Mouse (Mus musculus) forebrain, embryonic 11.5 days (tissue): ENCODE data around the gene Noc3l. TPM values are rescaled to one million over a fixed set of nuclear protein-coding genes. Genes with fewer than 3 reads are reported as not detected.

Source experiments
- ATAC-seq: fragments of 200-750 bp; cut with Nextera tagmentation; replicated peaks from 2 replicates; pipeline ENCODE4 v1.8.0; 2017; ENCODE audit warnings: moderate TSS enrichment; ENCODE audit not compliant: low FRiP score
- DNase-seq: peaks from one replicate; pipeline ENCODE4 v3.0.0-alpha.2; 2017; ENCODE audit warnings: low spot score
- H3K27ac ChIP-seq: fragments of 300-500 bp; sonication (generic); 2 replicates; pipeline ENCODE4 v1.5.1; 2014; ENCODE audit warnings: low read depth, low read length
- H3K27me3 ChIP-seq: fragments of 300-500 bp; sonication (generic); 2 replicates; pipeline ENCODE4 v1.6.1; 2014; ENCODE audit warnings: mild to moderate bottlenecking, low read length, mixed read lengths; ENCODE audit not compliant: control insufficient read depth, insufficient read depth
- H3K36me3 ChIP-seq: fragments of 300-500 bp; sonication (generic); 2 replicates; pipeline ENCODE4 v1.6.1; 2014; ENCODE audit warnings: mild to moderate bottlenecking, low read length, moderate library complexity, mixed read lengths; ENCODE audit not compliant: control insufficient read depth, insufficient read depth
- H3K4me1 ChIP-seq: fragments of 300-500 bp; sonication (generic); replicated peaks from 2 replicates; pipeline ENCODE4 v1.6.1; 2014; ENCODE audit warnings: low read length, mixed read lengths; ENCODE audit not compliant: control insufficient read depth, insufficient read depth
- H3K4me2 ChIP-seq: fragments of 300-500 bp; sonication (generic); 2 replicates; pipeline ENCODE4 v1.6.1; 2014; ENCODE audit warnings: low read depth, mild to moderate bottlenecking, low read length, moderate library complexity, mixed read lengths; ENCODE audit not compliant: severe bottlenecking
- H3K4me3 ChIP-seq: fragments of 300-500 bp; sonication (generic); 2 replicates; pipeline ENCODE4 v1.5.1; 2014; ENCODE audit warnings: low read depth, low read length
- H3K9ac ChIP-seq: fragments of 300-500 bp; sonication (generic); 2 replicates; pipeline ENCODE4 v1.6.1; 2014; ENCODE audit warnings: low read length
- H3K9me3 ChIP-seq: fragments of 300-500 bp; sonication (generic); 2 replicates; pipeline ENCODE4 v1.6.1; 2016; ENCODE audit warnings: low read length, mixed read lengths; ENCODE audit not compliant: control insufficient read depth
- WGBS: fragments of 180-500 bp; shearing (Covaris S2); extraction: QIAGEN DNeasy Blood & Tissue Kit; methylation state at CpG from one replicate; pipeline ENCODE4 v1.1.7; 2014; 5-methylcytosine and 5-hydroxymethylcytosine counted together
- polyA plus RNA-seq: library from polyadenylated mRNA; unstranded; fragments of >200 nt; fragmentation: Nextera tagmentation; extraction: Ambion mirVana; gene quantifications from 2 replicates; pipeline ENCODE4 v1.2.1, GENCODE M21; 2014

The Noc3l gene
- polyA plus RNA-seq, 1 experiment from 2014 or later, result 13.5 TPM

GRCm38 (mm10) chr19:38833224-38833623 lies 14.2 kb upstream of the Noc3l start:
- Histone ChIP-seq H3K9me3 (no peaks in the 10 kb centered on the region), H3K27me3 (no peaks in the 10 kb centered on the region), H3K4me1 (no peaks in the 10 kb centered on the region), H3K9ac (no peak overlapping the region), H3K4me3 (no peak overlapping the region), H3K4me2 (no peak overlapping the region), H3K36me3 (no peaks in the 10 kb centered on the region), H3K27ac (no peak overlapping the region)
- ATAC-seq, result no peak
- WGBS, result 73% methylated on average over 1 of the region's 1 CpGs
- no peak for DNase-seq

DNA sequence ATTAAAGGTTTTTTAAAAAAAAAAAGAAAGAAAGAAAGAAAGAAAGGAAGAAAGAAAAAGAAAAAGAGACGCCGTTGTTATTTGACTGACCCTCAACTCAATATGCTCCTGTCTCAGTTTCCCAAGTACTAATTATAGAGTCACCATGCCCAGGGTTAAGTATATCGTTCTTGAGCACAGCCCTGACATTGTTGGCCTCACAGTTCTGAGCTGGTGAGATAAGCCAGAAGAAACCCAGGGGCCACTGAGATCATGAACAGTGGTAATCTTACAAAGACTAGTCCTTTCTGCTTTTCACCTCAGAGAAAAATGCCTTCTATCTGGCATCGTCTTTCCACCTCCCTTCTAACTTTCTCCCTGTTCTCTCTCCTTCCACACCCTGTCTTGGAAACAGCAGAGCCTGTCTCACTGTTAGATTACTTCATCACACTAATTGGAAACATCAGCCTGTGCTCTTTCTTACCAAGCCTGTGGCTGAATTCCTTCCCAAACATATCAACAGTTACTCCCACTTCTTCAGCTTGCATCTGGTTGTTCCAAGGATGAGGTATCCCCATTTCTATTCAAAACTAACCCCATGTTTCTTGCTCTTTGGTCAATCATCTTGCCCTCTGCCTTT lies 1.3 kb upstream of the Noc3l start:
- H3K4me1 ChIP-seq, result no peaks in the 10 kb centered on the region

GRCm38 (mm10) chr19:38819427-38819802 lies 378 bp upstream of the Noc3l start:
- Histone ChIP-seq H3K4me1 (no peaks in the 10 kb centered on the region), H3K4me3 (peak overlapping the region; percentile 78), H3K9ac (peak overlapping the region; percentile 78), H3K27ac (peak overlapping the region; percentile 48; the same call in 1 of the 2 replicates), H3K4me2 (peak overlapping the region; percentile 87), H3K9me3 (no peaks in the 10 kb centered on the region), H3K36me3 (no peaks in the 10 kb centered on the region), H3K27me3 (no peaks in the 10 kb centered on the region)
- ATAC-seq, result peak; percentile 74
- WGBS, result 15% methylated on average over 16 of the region's 16 CpGs
- DNase-seq, result no peak

More for the DNA sequence above, 1.3 kb upstream of the Noc3l start:
- no peak for ATAC-seq
- Histone ChIP-seq H3K9me3 (no peaks in the 10 kb centered on the region), H3K27me3 (no peaks in the 10 kb centered on the region), H3K4me2 (no peak overlapping the region), H3K36me3 (no peaks in the 10 kb centered on the region), H3K27ac (no peak overlapping the region), H3K9ac (no peak overlapping the region), H3K4me3 (no peak overlapping the region)
- 91% methylated on average over 4 of the region's 4 CpGs for WGBS
- DNase-seq, result no peak

DNA sequence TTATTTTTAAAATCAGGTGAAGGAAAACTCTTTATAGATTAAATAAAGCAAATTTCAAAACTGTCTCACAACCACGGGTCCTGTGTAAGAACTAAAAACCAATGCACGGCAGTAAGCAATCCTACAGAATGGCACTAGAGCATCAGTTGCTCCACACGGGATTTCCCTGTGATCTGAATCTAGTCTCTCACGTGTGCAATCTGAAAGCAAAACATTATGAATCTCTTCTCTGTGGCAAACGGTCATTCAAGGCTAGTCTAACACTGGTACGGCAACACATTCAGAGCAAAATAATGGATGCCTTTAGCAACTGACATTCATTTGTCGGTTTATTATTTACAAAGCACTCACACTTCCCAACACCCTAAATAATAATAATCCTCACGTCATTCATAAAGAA lies 846 bp downstream of the Noc3l start:
- no peak overlapping the region for H3K27ac ChIP-seq
- H3K4me1 ChIP-seq, result no peaks in the 10 kb centered on the region
- ATAC-seq (no peak), DNase-seq (no peak)
- peak overlapping the region; percentile 78 for H3K4me3 ChIP-seq
- peaks cover under 1% of the 10 kb centered on the region; the same call in 1 of the 2 replicates for H3K36me3 ChIP-seq
- peak overlapping the region; percentile 78 for H3K9ac ChIP-seq
- no peaks in the 10 kb centered on the region for H3K9me3 ChIP-seq
- H3K4me2 ChIP-seq, result peak overlapping the region; percentile 87
- WGBS, result 52% methylated on average over 8 of the region's 8 CpGs
- no peaks in the 10 kb centered on the region for H3K27me3 ChIP-seq

DNA sequence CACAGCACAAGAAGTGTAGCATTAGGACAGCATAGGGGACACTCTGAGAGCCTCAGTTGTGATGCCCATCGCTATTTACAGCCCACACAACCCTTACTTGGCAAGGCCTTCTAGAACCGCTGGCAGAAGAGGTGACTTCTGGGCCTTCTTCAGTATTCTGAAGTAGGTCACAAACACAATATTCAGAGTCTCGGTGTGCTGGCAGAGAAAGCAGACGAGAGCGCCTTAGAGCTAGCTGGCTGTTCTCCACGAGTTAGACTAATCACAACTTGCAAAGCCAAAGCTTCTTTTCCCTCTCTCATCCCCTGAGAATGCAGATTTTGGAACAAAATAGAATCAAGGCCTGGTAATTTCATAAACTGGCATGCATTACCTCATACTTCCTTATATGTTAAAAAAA lies 20.2 kb downstream of the Noc3l start:
- no peak overlapping the region for H3K4me2 ChIP-seq
- H3K27me3 ChIP-seq, result no peaks in the 10 kb centered on the region
- H3K4me1 ChIP-seq, result no peaks in the 10 kb centered on the region
- H3K9ac ChIP-seq, result no peak overlapping the region
- no peak for ATAC-seq
- H3K36me3 ChIP-seq, result no peaks in the 10 kb centered on the region; the same call in 1 of the 2 replicates
- H3K9me3 ChIP-seq, result no peaks in the 10 kb centered on the region
- WGBS, result 96% methylated on average over 6 of the region's 6 CpGs
- no peak overlapping the region for H3K27ac ChIP-seq
- H3K4me3 ChIP-seq, result no peak overlapping the region
- DNase-seq, result no peak

- Histone ChIP-seq H3K4me3 (no peak overlapping the region), H3K9me3 (no peaks in the 10 kb centered on the region), H3K27ac (no peak overlapping the region), H3K4me1 (no peaks in the 10 kb centered on the region), H3K36me3 (no peaks in the 10 kb centered on the region; the same call in 1 of the 2 replicates), H3K4me2 (no peak overlapping the region), H3K9ac (no peak overlapping the region), H3K27me3 (no peaks in the 10 kb centered on the region)
- 90% methylated on average over 1 of the region's 1 CpGs for WGBS
- no peak for DNase-seq
- no peak for ATAC-seq
These were observed 20.7 kb downstream of the Noc3l start for GRCm38 (mm10) chr19:38798291-38798690.

GRCm38 (mm10) chr19:38796546-38796945 lies 22.5 kb downstream of the Noc3l start:
- H3K4me2 ChIP-seq, result no peak overlapping the region
- ATAC-seq (no peak), DNase-seq (no peak)
- H3K27ac ChIP-seq, result no peak overlapping the region
- no peaks in the 10 kb centered on the region for H3K27me3 ChIP-seq
- H3K9me3 ChIP-seq, result no peaks in the 10 kb centered on the region
- H3K9ac ChIP-seq, result no peak overlapping the region
- H3K4me1 ChIP-seq, result no peaks in the 10 kb centered on the region
- H3K4me3 ChIP-seq, result no peak overlapping the region
- peaks cover 3% of the 10 kb centered on the region for H3K36me3 ChIP-seq
- 88% methylated on average over 5 of the region's 5 CpGs for WGBS

GRCm38 (mm10) chr19:38793563-38794045 lies 25.4 kb downstream of the Noc3l start:
- ATAC-seq (no peak), DNase-seq (no peak)
- no peak overlapping the region for H3K4me3 ChIP-seq
- no peaks in the 10 kb centered on the region for H3K9me3 ChIP-seq
- 95% methylated on average over 7 of the region's 7 CpGs for WGBS
- H3K36me3 ChIP-seq, result peaks cover 3% of the 10 kb centered on the region
- H3K27me3 ChIP-seq, result no peaks in the 10 kb centered on the region
- no peak overlapping the region for H3K27ac ChIP-seq
- H3K9ac ChIP-seq, result no peak overlapping the region
- H3K4me2 ChIP-seq, result no peak overlapping the region
- no peaks in the 10 kb centered on the region for H3K4me1 ChIP-seq

DNA sequence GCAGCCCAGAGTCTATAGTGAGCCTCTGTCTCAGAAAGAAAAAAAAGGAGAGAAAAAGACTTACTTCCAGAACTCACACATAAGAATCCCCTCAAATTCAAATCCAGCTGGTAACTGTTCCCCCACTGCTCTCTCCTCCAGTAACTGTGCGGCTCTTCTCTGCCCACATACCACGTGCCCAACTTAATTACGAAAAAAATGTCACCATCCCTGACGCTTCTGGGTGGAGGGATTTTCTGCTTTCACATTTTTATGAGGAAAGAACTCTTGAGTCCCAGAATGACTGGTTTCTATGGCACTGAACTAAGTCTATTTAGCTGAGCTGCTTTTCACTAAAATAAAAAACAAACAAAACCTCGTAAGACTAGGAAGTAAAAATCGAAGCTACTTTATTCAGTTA lies 31.3 kb downstream of the Noc3l start:
- H3K27ac ChIP-seq, result no peak overlapping the region
- ATAC-seq, result no peak
- no peak overlapping the region for H3K4me3 ChIP-seq
- H3K4me2 ChIP-seq, result no peak overlapping the region
- H3K36me3 ChIP-seq, result peaks cover 3% of the 10 kb centered on the region
- no peaks in the 10 kb centered on the region for H3K27me3 ChIP-seq
- H3K9me3 ChIP-seq, result no peaks in the 10 kb centered on the region
- WGBS, result 92% methylated on average over 6 of the region's 6 CpGs
- no peak for DNase-seq
- H3K9ac ChIP-seq, result no peak overlapping the region
- H3K4me1 ChIP-seq, result no peaks in the 10 kb centered on the region
